In the genomic region with DNA sequence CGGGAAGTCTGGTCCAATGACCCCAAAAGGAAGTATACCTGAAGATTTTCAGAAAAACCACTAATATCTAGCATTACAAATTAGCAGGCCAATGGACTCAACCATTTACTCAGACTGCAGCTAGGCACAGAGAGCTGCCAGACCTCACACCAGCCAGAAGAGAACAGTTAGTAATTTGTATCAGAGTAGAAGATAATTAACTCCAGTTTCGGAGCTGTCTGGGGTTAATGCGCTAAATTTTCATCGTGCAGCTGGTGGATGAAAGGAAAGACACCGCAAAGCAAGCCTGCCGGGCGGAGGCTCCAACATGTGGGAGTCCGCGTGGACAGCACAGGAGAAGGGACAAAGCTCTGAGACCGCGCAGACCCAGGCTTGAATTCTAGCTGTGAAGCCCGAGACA, we compare ENCODE assay signal across 16 mouse cellular contexts. TPM values are rescaled to one million over a fixed set of nuclear protein-coding genes. Genes with fewer than 3 reads are reported as not detected.
DNase-seq lines count a peak whose midpoint lies in the region; ATAC-seq and TF ChIP-seq lines count a peak whose summit lies in the region.
"Had no signal": no experiment of that assay in that cellular context is flagged by ENCODE, and none has a peak within 500 bp of the region (broad histone marks: within the 10 kb centered on the region; RNA-seq: fewer than 3 reads in every experiment).

No protein-coding gene starts in this region.

- no peak for TF ChIP-seq RAD21 in CH12.LX (IDR thresholded peaks at IDR 0.05; ENCODE audit: low read depth, low read length)

- intact Hi-C loops in gastrocnemius, postnatal 36 days (cut with DNase I) = no loop called here

- H3K4me3 ChIP-seq in CH12.LX (replicated peaks in 1 of 3; ENCODE audit: low read depth in 2 of 3, low read length in 2 of 3, poor library complexity in 1 of 3) = peak overlapping the region; percentile 1 to 18 (median 2)
- H3K4me3 ChIP-seq in forebrain, embryonic 16.5 days (replicated peaks; ENCODE audit: low read length) = no peak overlapping the region
- H3K4me3 ChIP-seq: erythroblast, embryonic 14.5 days; limb, embryonic 13.5 days had no signal

- peak overlapping the region; percentile 54 for H3K27ac ChIP-seq in CH12.LX (ENCODE audit: insufficient read depth, low read depth)
- no peak overlapping the region for H3K27ac ChIP-seq in forebrain, embryonic 16.5 days (ENCODE audit: low read length)
- H3K27ac ChIP-seq: limb, embryonic 13.5 days had no signal

- H3K36me3 ChIP-seq in CH12.LX (replicated peaks in 1 of 2; ENCODE audit: control insufficient read depth in 1 of 2, insufficient read depth in 1 of 2, low read length in 1 of 2) = peaks cover 0 to 7% of the 10 kb centered on the region in 2 experiments
- H3K36me3 ChIP-seq in forebrain, embryonic 16.5 days (ENCODE audit: control insufficient read depth, insufficient read depth) = no peaks in the 10 kb centered on the region
- H3K36me3 ChIP-seq: limb, embryonic 13.5 days had no signal

- WGBS in forebrain, embryonic 16.5 days = 13% methylated on average over 12 of the region's 12 CpGs

- peaks cover 24 to 80% of the 10 kb centered on the region in 2 experiments for H3K4me1 ChIP-seq in CH12.LX (ENCODE audit: control insufficient read depth in 1 of 2, insufficient read depth in 2 of 2)
- peaks cover 26% of the 10 kb centered on the region for H3K4me1 ChIP-seq in forebrain, embryonic 16.5 days (replicated peaks; ENCODE audit: control insufficient read depth, insufficient read depth, low read length)

- TF ChIP-seq CTCF in CH12.LX (conservative IDR thresholded peaks at IDR 0.05 in 1 of 2, IDR thresholded peaks at IDR 0.05 in 1 of 2; ENCODE audit: low read depth in 2 of 2, low read length in 2 of 2) = no peak

- TF ChIP-seq EP300 in CH12.LX (IDR thresholded peaks at IDR 0.05; ENCODE audit: low read length) = no peak

- no peaks in the 10 kb centered on the region for H3K27me3 ChIP-seq in CH12.LX (replicated peaks)
- no peaks in the 10 kb centered on the region for H3K27me3 ChIP-seq in forebrain, embryonic 16.5 days (replicated peaks; ENCODE audit: control insufficient read depth, insufficient read depth, low read length)

- no peak for TF ChIP-seq POLR2A in CH12.LX (IDR thresholded peaks at IDR 0.05; ENCODE audit: low read depth, low read length)

- no peak for DNase-seq in CH12.LX (ENCODE audit: extremely low read depth)
- peak; percentile 47 for DNase-seq in brain, adult 2 months (ENCODE audit: low read depth, low spot score)
- DNase-seq in kidney, postnatal 10 days = peak; percentile 32
- no peak for DNase-seq in cerebellum, postnatal 14 days
- no peak for DNase-seq in gastrocnemius, postnatal 36 days
- no peak for DNase-seq in lung, postnatal 25 days (ENCODE audit: low spot score)
- DNase-seq: cerebellum, adult 11 months; thymus, postnatal 14 days had no signal

- in situ Hi-C loops in CH12.LX (cut with MboI; ENCODE audit: low pct_ligation_motif_present, low pct_unique_long_range_greater_than_20kb, low sequenced_read_pairs) = no loop called here

- dilution Hi-C loops in CH12.LX (cut with MboI; ENCODE audit: extremely low pct_ligation_motif_present, extremely low pct_unique_long_range_greater_than_20kb, low sequenced_read_pairs) = no loop called here

- ATAC-seq in forebrain, embryonic 16.5 days = peak; percentile 34
- ATAC-seq: lung, postnatal 0 days had no signal

- peak overlapping the region; percentile 99 for H3K4me2 ChIP-seq in CH12.LX (ENCODE audit: insufficient read depth, low read depth, poor library complexity, severe bottlenecking)
- H3K4me2 ChIP-seq in forebrain, embryonic 16.5 days (ENCODE audit: low read length) = peak overlapping the region; percentile 30
- H3K4me2 ChIP-seq: limb, embryonic 13.5 days had no signal

- H3K9ac ChIP-seq in CH12.LX (ENCODE audit: insufficient read depth, low read depth) = peak overlapping the region; percentile 41
- 0 out of 2 replicates have a peak overlapping the region, but pooled peaks have one; percentile 2 for H3K9ac ChIP-seq in forebrain, embryonic 16.5 days (replicated peaks; ENCODE audit: low read depth, low read length)
- H3K9ac ChIP-seq: limb, embryonic 13.5 days had no signal

- H3K9me3 ChIP-seq in CH12.LX (replicated peaks; ENCODE audit: low read length) = peaks cover 5% of the 10 kb centered on the region
- no peaks in the 10 kb centered on the region for H3K9me3 ChIP-seq in forebrain, embryonic 16.5 days (ENCODE audit: control insufficient read depth, low read length)
- H3K9me3 ChIP-seq: limb, embryonic 13.5 days had no signal

- H3K79me2 ChIP-seq in CH12.LX (replicated peaks; ENCODE audit: control insufficient read depth, extremely low read depth, insufficient read depth, poor library complexity, severe bottlenecking) = peaks cover 30% of the 10 kb centered on the region

TF ChIP-seq in CH12.LX, 34 proteins besides CTCF, POLR2A, EP300 and RAD21:
- TF ChIP-seq UBTF (IDR thresholded peaks at IDR 0.05; ENCODE audit: low read depth, low read length) (no peak), MXI1 (IDR thresholded peaks at IDR 0.05; ENCODE audit: low read depth, low read length) (peak; percentile 75), RCOR1 (conservative IDR thresholded peaks at IDR 0.05; ENCODE audit: low read depth, low read length) (0 out of 2 replicates have a peak, but pooled peaks have one; percentile 21), MYC (IDR thresholded peaks at IDR 0.05; ENCODE audit: low read depth, low read length) (peak; percentile 65; the same call in 1 of the 2 replicates), MEF2A (IDR thresholded peaks at IDR 0.05; ENCODE audit: borderline replicate concordance, low read depth, low read length) (no peak)

RNA-seq across cellular contexts. Expression of gene Ifnk, which starts 30.8 kb away (rescaled TPM):
- total RNA-seq in CH12.LX (2012; rRNA removed) = not detected in 2 replicates
- total RNA-seq in CH12.LX (2014; rRNA removed) = not detected in 2 replicates
- polyA plus RNA-seq in CH12.LX (2012; ENCODE audit: insufficient read length, low read depth) = not detected in 2 replicates
- 0.27 TPM in 1 of 2 replicates, not detected in the other for polyA plus RNA-seq in forebrain, embryonic 16.5 days (2015; fragmentation: Nextera tagmentation; extraction: Ambion mirVana)
- total RNA-seq in gastrocnemius, postnatal 36 days (2021) = not detected
- total RNA-seq: neutrophil, adult 5-6 weeks had no signal
- polyA plus RNA-seq: erythroblast, embryonic 14.5 days; heart, embryonic 14.5 days; large intestine, adult 2 months; spleen, adult 2 months had no signal

RNA-seq across cellular contexts. Expression of gene Mob3b, which starts 36.2 kb away (rescaled TPM):
- 9.4 and 11.7 TPM in 2 replicates for total RNA-seq in CH12.LX (2012; rRNA removed)
- total RNA-seq in CH12.LX (2014; rRNA removed) = 3.2 and 3.5 TPM in 2 replicates
- polyA plus RNA-seq in CH12.LX (2012; ENCODE audit: insufficient read length, low read depth) = 11.0 and 12.3 TPM in 2 replicates
- polyA plus RNA-seq in forebrain, embryonic 16.5 days (2015; fragmentation: Nextera tagmentation; extraction: Ambion mirVana) = 4.3 and 4.6 TPM in 2 replicates
- total RNA-seq in gastrocnemius, postnatal 36 days (2021) = 1 to 10 TPM in 1 of 2 experiments, under 1 TPM in 1; 0.38 to 1.1 TPM
- polyA plus RNA-seq: erythroblast, embryonic 14.5 days had no signal

Comparison
In these comparisons a context has a peak if more than half of its experiments do, and no peak if none do; other contexts are left out.
1. DNase-seq: peak in brain, adult 2 months (single experiment) and kidney, postnatal 10 days (single experiment); none in CH12.LX (single experiment), cerebellum, postnatal 14 days (0 of 2), gastrocnemius, postnatal 36 days (0 of 2) and lung, postnatal 25 days (single experiment).